Mouse (Mus musculus): ENCODE results near the gene Pax8. TPM values are rescaled to one million over a fixed set of nuclear protein-coding genes. Genes with fewer than 3 reads are reported as not detected.

Gene Pax8
- polyA plus RNA-seq, 1 experiment from 2014 or later: not detected

DNA sequence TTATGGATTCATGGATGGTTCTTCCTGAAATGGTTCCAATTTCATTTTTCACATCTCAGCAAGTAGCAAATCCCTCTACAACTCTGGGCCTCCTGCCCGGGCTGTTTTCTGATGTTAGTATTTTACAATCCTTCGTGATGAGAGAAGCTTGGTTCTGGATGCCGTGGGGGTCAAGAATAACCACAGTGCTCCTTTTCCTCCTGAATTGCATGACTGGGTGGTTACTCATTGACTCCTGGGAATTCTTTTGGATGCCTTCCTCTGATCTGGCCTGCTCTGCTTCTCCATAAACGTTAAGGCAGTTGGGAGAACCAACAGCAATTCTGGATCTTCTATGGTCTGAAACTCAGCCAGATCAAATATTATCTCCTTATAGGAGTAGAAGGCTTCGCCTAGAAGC is 22.2 kb downstream of the Pax8 start:
- ATAC-seq (ENCODE audit: low read depth): no peak
- no peaks in the 10 kb centered on the region for H3K36me3 ChIP-seq (ENCODE audit: control insufficient read depth, insufficient read depth, low read length)
- no peak overlapping the region for H3K4me2 ChIP-seq (ENCODE audit: low read depth, low read length)
- WGBS: 69% methylated on average over 5 of the region's 5 CpGs
- no peak overlapping the region for H3K4me3 ChIP-seq (ENCODE audit: low read length)
- no peak overlapping the region for H3K9ac ChIP-seq (ENCODE audit: low read length)
- H3K27me3 ChIP-seq (ENCODE audit: control insufficient read depth, insufficient read depth, low read depth, low read length): no peaks in the 10 kb centered on the region
- no peaks in the 10 kb centered on the region for H3K9me3 ChIP-seq (ENCODE audit: control insufficient read depth, low read length)
- H3K27ac ChIP-seq (ENCODE audit: low read length): no peak overlapping the region
- no peaks in the 10 kb centered on the region for H3K4me1 ChIP-seq (replicated peaks; ENCODE audit: control insufficient read depth, insufficient read depth, low read length)

DNA sequence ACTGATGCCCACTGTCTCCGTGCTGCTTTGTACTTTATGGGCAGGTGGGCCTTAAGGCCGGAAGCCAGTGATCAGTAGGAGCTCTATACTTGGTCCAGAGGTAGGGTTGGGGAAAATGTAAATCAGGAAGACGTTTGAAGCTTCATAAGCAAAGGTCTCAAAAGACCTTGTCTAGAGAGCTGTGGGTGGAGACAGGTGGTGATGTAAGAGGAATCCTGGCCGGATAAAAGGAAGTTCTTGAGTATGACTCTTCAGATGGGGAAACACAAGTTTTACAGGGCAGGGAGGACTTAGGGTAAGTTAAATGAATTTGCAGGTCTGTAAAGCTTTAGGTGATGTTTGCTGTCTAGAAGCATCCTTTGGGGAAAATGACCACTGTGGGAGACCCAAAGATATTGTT is 26.3 kb downstream of the Pax8 start:
- H3K27me3 ChIP-seq (ENCODE audit: control insufficient read depth, insufficient read depth, low read depth, low read length): no peaks in the 10 kb centered on the region
- H3K27ac ChIP-seq (ENCODE audit: low read length): no peak overlapping the region
- no peaks in the 10 kb centered on the region for H3K36me3 ChIP-seq (ENCODE audit: control insufficient read depth, insufficient read depth, low read length)
- no peaks in the 10 kb centered on the region for H3K9me3 ChIP-seq (ENCODE audit: control insufficient read depth, low read length)
- no peak overlapping the region for H3K9ac ChIP-seq (ENCODE audit: low read length)
- 75% methylated on average over 4 of the region's 4 CpGs for WGBS
- no peaks in the 10 kb centered on the region for H3K4me1 ChIP-seq (replicated peaks; ENCODE audit: control insufficient read depth, insufficient read depth, low read length)
- H3K4me3 ChIP-seq (ENCODE audit: low read length): no peak overlapping the region
- no peak overlapping the region for H3K4me2 ChIP-seq (ENCODE audit: low read depth, low read length)
- ATAC-seq (ENCODE audit: low read depth): no peak

DNA sequence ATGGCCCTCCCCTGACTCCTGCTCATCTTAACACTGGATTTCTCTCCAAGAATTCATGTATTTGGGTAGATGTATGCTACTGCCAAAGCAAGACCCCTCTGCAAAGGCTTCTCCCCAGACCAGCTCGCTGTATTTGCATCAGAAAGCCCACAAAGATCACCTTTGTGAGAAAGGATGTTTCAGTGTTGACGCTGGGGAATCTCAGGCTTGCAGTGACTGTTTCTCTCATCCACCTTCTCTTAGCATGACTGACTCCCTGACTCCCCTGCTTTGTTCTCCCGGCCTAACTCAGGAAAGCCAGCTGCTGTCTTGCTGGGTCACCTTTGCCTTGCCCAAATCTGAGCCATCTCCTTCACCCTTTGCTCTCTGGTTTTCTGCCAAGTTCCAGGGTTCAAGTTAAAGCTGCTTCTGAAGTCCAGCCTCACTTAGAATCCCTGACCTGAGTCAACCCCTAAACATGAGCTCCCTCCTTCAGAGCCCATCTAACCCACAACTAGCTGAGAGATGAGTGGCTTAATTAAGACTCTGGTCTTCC is 32.1 kb downstream of the Pax8 start:
- no peak overlapping the region for H3K9ac ChIP-seq (ENCODE audit: low read length)
- H3K9me3 ChIP-seq (ENCODE audit: control insufficient read depth, low read length): no peaks in the 10 kb centered on the region
- H3K27ac ChIP-seq (ENCODE audit: low read length): no peak overlapping the region
- no peaks in the 10 kb centered on the region for H3K27me3 ChIP-seq (ENCODE audit: control insufficient read depth, insufficient read depth, low read depth, low read length)
- H3K4me1 ChIP-seq (replicated peaks; ENCODE audit: control insufficient read depth, insufficient read depth, low read length): no peaks in the 10 kb centered on the region
- H3K4me2 ChIP-seq (ENCODE audit: low read depth, low read length): no peak overlapping the region
- no peak for ATAC-seq (ENCODE audit: low read depth)
- 61% methylated on average over 3 of the region's 3 CpGs for WGBS
- H3K4me3 ChIP-seq (ENCODE audit: low read length): no peak overlapping the region
- H3K36me3 ChIP-seq (ENCODE audit: control insufficient read depth, insufficient read depth, low read length): no peaks in the 10 kb centered on the region

DNA sequence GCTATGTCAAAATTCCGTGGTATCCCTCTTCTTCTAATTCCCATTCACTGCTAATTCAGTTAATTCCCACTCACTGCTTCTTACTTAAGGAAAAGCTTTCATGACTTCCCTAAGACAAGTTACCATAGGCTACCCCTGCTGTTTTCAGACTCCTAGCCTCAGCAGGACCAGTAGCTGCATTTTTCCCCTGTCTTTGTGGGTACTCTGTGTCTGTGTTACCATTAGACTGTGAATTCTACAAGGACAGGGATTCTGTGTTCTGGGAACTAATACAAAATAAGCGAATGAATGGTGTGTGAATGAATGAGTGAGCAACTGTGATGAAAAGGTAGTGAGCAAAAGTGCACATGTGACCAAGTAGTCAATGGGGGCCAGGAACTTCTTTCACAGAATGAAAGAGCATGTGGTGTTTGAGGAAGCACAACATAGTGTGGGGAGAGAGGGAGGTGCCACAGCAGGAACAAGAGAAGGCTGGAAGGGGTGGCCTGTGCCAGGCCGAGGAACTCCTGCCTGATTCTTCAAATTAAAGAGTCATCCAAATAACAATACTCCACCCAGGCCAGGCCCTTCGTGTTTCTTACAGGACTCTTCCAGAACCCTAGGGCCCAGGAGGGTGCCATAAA is 33.0 kb downstream of the Pax8 start:
- Histone ChIP-seq H3K9me3 (ENCODE audit: control insufficient read depth, low read length) (no peaks in the 10 kb centered on the region), H3K4me2 (ENCODE audit: low read depth, low read length) (no peak overlapping the region), H3K27me3 (ENCODE audit: control insufficient read depth, insufficient read depth, low read depth, low read length) (no peaks in the 10 kb centered on the region), H3K27ac (ENCODE audit: low read length) (no peak overlapping the region), H3K36me3 (ENCODE audit: control insufficient read depth, insufficient read depth, low read length) (no peaks in the 10 kb centered on the region), H3K4me3 (ENCODE audit: low read length) (no peak overlapping the region), H3K9ac (ENCODE audit: low read length) (no peak overlapping the region), H3K4me1 (replicated peaks; ENCODE audit: control insufficient read depth, insufficient read depth, low read length) (no peaks in the 10 kb centered on the region)
- WGBS: 49% methylated on average over 4 of the region's 4 CpGs
- no peak for ATAC-seq (ENCODE audit: low read depth)

DNA sequence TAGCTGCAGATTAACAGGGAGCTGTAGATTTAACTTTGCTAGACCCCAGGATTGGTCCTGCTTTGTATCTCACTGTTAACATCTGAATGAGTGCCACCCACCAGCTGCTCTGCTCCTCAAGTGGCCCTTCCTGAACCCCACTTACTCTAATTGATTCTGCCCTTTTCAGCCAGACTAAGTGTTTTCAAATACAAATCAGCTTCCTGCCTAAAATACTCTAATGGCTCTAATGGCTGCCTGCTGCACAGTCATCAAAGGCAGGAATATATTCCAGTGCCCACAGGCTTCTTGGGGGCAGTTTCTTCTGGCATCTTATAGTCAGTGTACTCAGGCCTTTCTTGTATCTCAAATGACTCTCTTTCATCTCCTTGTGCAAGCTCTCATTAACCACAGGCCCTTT is 33.5 kb downstream of the Pax8 start:
- no peaks in the 10 kb centered on the region for H3K4me1 ChIP-seq (replicated peaks; ENCODE audit: control insufficient read depth, insufficient read depth, low read length)
- H3K27me3 ChIP-seq (ENCODE audit: control insufficient read depth, insufficient read depth, low read depth, low read length): no peaks in the 10 kb centered on the region
- no peak overlapping the region for H3K27ac ChIP-seq (ENCODE audit: low read length)
- H3K9me3 ChIP-seq (ENCODE audit: control insufficient read depth, low read length): no peaks in the 10 kb centered on the region
- ATAC-seq (ENCODE audit: low read depth): no peak
- H3K36me3 ChIP-seq (ENCODE audit: control insufficient read depth, insufficient read depth, low read length): no peaks in the 10 kb centered on the region
- H3K4me3 ChIP-seq (ENCODE audit: low read length): no peak overlapping the region
- no peak overlapping the region for H3K4me2 ChIP-seq (ENCODE audit: low read depth, low read length)
- no peak overlapping the region for H3K9ac ChIP-seq (ENCODE audit: low read length)

DNA sequence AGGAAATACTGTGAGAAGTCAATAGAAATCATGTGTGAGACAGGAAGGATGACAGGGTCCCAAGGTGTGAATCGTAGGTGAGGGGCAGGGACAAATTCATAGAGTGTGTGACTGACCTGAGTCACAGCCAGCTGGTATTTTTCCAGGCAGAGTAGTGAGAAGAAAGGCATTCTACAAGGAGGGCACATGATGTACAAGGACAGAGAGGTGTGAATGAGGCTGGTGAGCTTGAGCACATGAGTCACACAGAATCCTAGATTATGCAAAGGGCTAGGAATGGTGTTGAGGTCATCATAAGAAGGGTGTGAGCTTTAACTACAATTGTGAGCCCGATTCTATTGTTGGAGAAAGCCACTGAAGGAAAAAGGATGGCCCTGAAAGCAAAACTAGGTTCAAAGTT is 35.3 kb downstream of the Pax8 start:
- no peaks in the 10 kb centered on the region for H3K9me3 ChIP-seq (ENCODE audit: control insufficient read depth, low read length)
- 80% methylated on average over 2 of the region's 2 CpGs for WGBS
- H3K27me3 ChIP-seq (ENCODE audit: control insufficient read depth, insufficient read depth, low read depth, low read length): no peaks in the 10 kb centered on the region
- ATAC-seq (ENCODE audit: low read depth): no peak
- H3K27ac ChIP-seq (ENCODE audit: low read length): no peak overlapping the region
- H3K4me2 ChIP-seq (ENCODE audit: low read depth, low read length): no peak overlapping the region
- H3K4me1 ChIP-seq (replicated peaks; ENCODE audit: control insufficient read depth, insufficient read depth, low read length): no peaks in the 10 kb centered on the region
- H3K4me3 ChIP-seq (ENCODE audit: low read length): no peak overlapping the region
- no peak overlapping the region for H3K9ac ChIP-seq (ENCODE audit: low read length)
- no peaks in the 10 kb centered on the region for H3K36me3 ChIP-seq (ENCODE audit: control insufficient read depth, insufficient read depth, low read length)

DNA sequence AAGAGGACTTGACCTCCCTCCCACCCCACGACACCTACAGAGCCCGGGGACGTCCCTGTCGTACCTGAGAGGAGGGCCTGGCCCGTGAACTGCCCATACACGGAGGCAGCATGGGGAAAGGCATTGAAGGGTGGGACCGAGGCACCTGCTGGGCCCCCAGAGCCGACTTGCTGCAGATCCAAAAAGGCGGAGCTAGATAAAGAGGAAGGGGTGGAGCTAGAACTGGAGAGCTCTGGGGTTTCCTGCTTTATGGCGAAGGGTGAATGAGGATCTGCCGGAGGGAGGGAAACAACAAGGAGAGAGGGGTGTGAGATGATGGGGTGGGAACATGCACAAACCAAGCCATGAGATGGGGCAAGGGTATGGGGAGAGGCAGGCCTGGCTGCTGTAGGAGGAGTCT is 39.7 kb downstream of the Pax8 start:
- ATAC-seq (ENCODE audit: low read depth): no peak
- Histone ChIP-seq H3K4me2 (ENCODE audit: low read depth, low read length) (no peak overlapping the region), H3K4me1 (replicated peaks; ENCODE audit: control insufficient read depth, insufficient read depth, low read length) (no peaks in the 10 kb centered on the region), H3K36me3 (ENCODE audit: control insufficient read depth, insufficient read depth, low read length) (no peaks in the 10 kb centered on the region), H3K9me3 (ENCODE audit: control insufficient read depth, low read length) (no peaks in the 10 kb centered on the region), H3K27me3 (ENCODE audit: control insufficient read depth, insufficient read depth, low read depth, low read length) (no peaks in the 10 kb centered on the region), H3K9ac (ENCODE audit: low read length) (no peak overlapping the region), H3K4me3 (ENCODE audit: low read length) (no peak overlapping the region), H3K27ac (ENCODE audit: low read length) (no peak overlapping the region)
- WGBS: 62% methylated on average over 11 of the region's 11 CpGs

DNA sequence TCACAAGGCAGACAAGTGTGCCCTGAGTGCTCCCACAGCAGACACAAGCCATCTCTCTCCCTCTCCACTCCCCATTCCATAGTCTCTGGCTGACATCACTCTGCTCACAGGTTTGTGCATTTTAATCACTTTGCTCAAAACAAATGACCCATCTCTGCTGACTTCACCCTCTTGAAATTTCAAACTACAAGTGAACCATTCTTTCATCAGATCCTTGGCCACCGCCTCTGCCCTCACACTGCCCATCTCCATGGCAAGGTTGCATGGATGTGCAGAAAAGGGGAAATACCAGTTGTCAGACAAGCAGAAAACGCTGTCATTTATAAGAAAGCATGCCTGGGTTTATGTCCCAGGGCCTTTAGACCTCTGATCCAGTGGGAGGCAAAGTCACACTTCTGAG is 40.7 kb downstream of the Pax8 start:
- Histone ChIP-seq H3K9ac (ENCODE audit: low read length) (no peak overlapping the region), H3K36me3 (ENCODE audit: control insufficient read depth, insufficient read depth, low read length) (no peaks in the 10 kb centered on the region), H3K4me3 (ENCODE audit: low read length) (no peak overlapping the region), H3K4me1 (replicated peaks; ENCODE audit: control insufficient read depth, insufficient read depth, low read length) (no peaks in the 10 kb centered on the region), H3K27me3 (ENCODE audit: control insufficient read depth, insufficient read depth, low read depth, low read length) (no peaks in the 10 kb centered on the region), H3K9me3 (ENCODE audit: control insufficient read depth, low read length) (no peaks in the 10 kb centered on the region), H3K4me2 (ENCODE audit: low read depth, low read length) (no peak overlapping the region), H3K27ac (ENCODE audit: low read length) (no peak overlapping the region)
- no peak for ATAC-seq (ENCODE audit: low read depth)
- WGBS: 81% methylated on average over 2 of the region's 2 CpGs

DNA sequence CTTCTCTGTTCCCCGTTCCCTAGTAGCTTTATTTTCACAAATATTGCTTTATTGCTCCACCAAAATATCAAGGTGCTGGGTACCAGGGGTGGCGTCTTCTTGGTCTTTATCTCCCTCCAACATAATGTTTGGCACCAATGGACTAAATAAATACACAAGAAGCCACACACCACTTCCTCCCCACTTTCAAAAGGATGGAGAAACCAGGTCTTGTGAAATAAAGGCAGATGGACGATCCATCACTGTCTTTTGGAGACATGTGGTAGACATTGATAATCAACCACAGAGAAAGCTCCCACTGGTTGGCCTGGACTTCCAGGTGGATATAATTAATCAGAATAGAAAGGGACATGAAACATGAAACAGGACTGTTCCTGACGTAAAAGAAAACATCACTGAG is 45.6 kb downstream of the Pax8 start:
- Histone ChIP-seq H3K36me3 (ENCODE audit: control insufficient read depth, insufficient read depth, low read length) (no peaks in the 10 kb centered on the region), H3K27me3 (ENCODE audit: control insufficient read depth, insufficient read depth, low read depth, low read length) (no peaks in the 10 kb centered on the region), H3K9me3 (ENCODE audit: control insufficient read depth, low read length) (no peaks in the 10 kb centered on the region), H3K27ac (ENCODE audit: low read length) (no peak overlapping the region), H3K9ac (ENCODE audit: low read length) (no peak overlapping the region), H3K4me3 (ENCODE audit: low read length) (no peak overlapping the region), H3K4me2 (ENCODE audit: low read depth, low read length) (no peak overlapping the region), H3K4me1 (replicated peaks; ENCODE audit: control insufficient read depth, insufficient read depth, low read length) (no peaks in the 10 kb centered on the region)
- 70% methylated on average over 4 of the region's 4 CpGs for WGBS
- no peak for ATAC-seq (ENCODE audit: low read depth)

Data from lung, embryonic 16.5 days (tissue).